Mouse (Mus musculus) forebrain, embryonic 15.5 days (tissue): Measurements from ENCODE around the gene Zfp51. TPM values are rescaled to one million over a fixed set of nuclear protein-coding genes. Genes with fewer than 3 reads are reported as not detected.
"Not testable (repeated sequence)": the region's sequence is repeated elsewhere in the genome, so short reads cannot be mapped to it uniquely, and the experiment has no call there.

Experiments
- ATAC-seq: fragments of 200-750 bp; cut with Nextera tagmentation; replicated peaks from 2 replicates; pipeline ENCODE4 v1.8.0; 2017; ENCODE audit warnings: mild to moderate bottlenecking, moderate TSS enrichment, moderate library complexity
- H3K27ac ChIP-seq: fragments of 300-500 bp; sonication (generic); replicated peaks from 2 replicates; pipeline ENCODE4 v1.5.1; 2015; ENCODE audit warnings: mild to moderate bottlenecking, inconsistent platforms
- H3K27me3 ChIP-seq: fragments of 300-500 bp; sonication (generic); 2 replicates; pipeline ENCODE4 v1.6.1; 2015; ENCODE audit warnings: inconsistent platforms
- H3K36me3 ChIP-seq: fragments of 300-500 bp; sonication (generic); 2 replicates; pipeline ENCODE4 v1.6.1; 2015; ENCODE audit warnings: mild to moderate bottlenecking, inconsistent platforms
- H3K4me1 ChIP-seq: fragments of 300-500 bp; sonication (generic); 2 replicates; pipeline ENCODE4 v1.6.1; 2015; ENCODE audit warnings: inconsistent platforms
- H3K4me2 ChIP-seq: fragments of 300-500 bp; sonication (generic); replicated peaks from 2 replicates; pipeline ENCODE4 v1.6.1; 2015; ENCODE audit warnings: mild to moderate bottlenecking, inconsistent platforms
- H3K4me3 ChIP-seq: fragments of 300-500 bp; sonication (generic); 2 replicates; pipeline ENCODE4 v1.5.1; 2015; ENCODE audit warnings: mild to moderate bottlenecking, inconsistent platforms
- H3K9ac ChIP-seq: fragments of 300-500 bp; sonication (generic); replicated peaks from 2 replicates; pipeline ENCODE4 v1.6.1; 2015; ENCODE audit warnings: mild to moderate bottlenecking, inconsistent platforms
- H3K9me3 ChIP-seq: fragments of 300-500 bp; sonication (generic); 2 replicates; pipeline ENCODE4 v1.6.1; 2016; ENCODE audit warnings: inconsistent platforms
- WGBS: fragments of 180-500 bp; shearing (Covaris S2); methylation state at CpG from one replicate; pipeline ENCODE4 v1.1.7; 2015; ENCODE audit warnings: mixed read lengths; 5-methylcytosine and 5-hydroxymethylcytosine counted together
- polyA plus RNA-seq: library from polyadenylated mRNA; unstranded; fragments of >200 nt; fragmentation: Nextera tagmentation; extraction: Ambion mirVana; gene quantifications from 2 replicates; pipeline ENCODE4 v1.2.1, GENCODE M21; 2015

Gene Zfp51
- polyA plus RNA-seq, 1 experiment from 2014 or later = 12.5 TPM

- not testable (repeated sequence) for H3K9me3 ChIP-seq, ATAC-seq, H3K36me3 ChIP-seq, H3K4me2 ChIP-seq, H3K4me3 ChIP-seq, H3K27me3 ChIP-seq, H3K9ac ChIP-seq, H3K27ac ChIP-seq, H3K4me1 ChIP-seq
- WGBS = 91% methylated on average over 10 of the region's 10 CpGs
Measured at GRCm38 (mm10) chr17:21478103-21478777, 28.1 kb downstream of the Zfp51 start.

DNA sequence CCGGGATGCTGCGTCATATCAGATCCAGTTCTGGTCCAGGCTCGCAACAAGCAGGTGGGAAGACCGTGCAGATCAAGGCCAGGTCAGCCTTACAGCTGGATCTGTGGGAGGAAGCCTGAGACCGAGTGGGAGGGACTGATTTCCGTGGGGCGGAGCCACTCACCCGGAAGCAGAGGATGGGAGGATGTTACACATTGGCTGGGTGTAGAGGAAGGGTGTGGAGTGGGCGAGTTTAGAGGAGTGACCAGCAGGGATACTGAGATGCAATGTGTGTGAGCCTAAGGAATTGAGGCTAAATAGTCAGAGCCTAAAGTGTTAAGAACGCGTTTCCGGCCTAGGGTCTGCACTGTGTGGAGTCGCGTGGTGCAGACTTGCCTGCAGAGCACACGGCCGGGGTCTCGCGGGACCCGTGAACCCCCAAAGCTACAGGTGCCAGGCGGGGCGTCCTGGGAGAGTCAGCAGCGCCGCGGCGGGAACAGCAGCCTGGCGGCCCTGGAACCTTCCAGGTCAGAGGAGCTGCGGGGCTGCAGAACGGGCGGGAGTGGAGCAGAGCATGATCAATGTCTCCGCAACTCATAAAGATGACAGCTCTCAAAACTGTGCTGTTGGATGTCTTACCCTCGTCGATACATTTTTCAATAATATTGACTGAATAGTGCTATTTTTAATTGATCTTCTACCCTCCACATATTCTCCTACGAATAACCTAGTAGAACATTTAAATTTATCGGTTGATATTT, 38.8 kb downstream of the Zfp51 start, which contains the start of gene Zfp53:
Gene Zfp53 (plus strand): TSS at position 239 of the 740 bp plus-strand sequence.
- ATAC-seq = peak; percentile 99
- Histone ChIP-seq H3K4me2 (peak within 1 kb of the TSS; percentile 60), H3K36me3 (no peaks in the 10 kb centered on the region), H3K9me3 (no peaks in the 10 kb centered on the region), H3K4me3 (peak within 1 kb of the TSS; percentile 76), H3K9ac (peak within 1 kb of the TSS; percentile 66), H3K4me1 (peaks cover 8% of the 10 kb centered on the region), H3K27me3 (no peaks in the 10 kb centered on the region), H3K27ac (peak within 1 kb of the TSS; percentile 63)
- WGBS = under 1% methylated on average over 34 of the region's 34 CpGs

GRCm38 (mm10) chr17:21489500-21490001, 39.4 kb downstream of the Zfp51 start:
- no peaks in the 10 kb centered on the region for H3K27me3 ChIP-seq
- no peaks in the 10 kb centered on the region for H3K36me3 ChIP-seq
- peak overlapping the region; percentile 76 for H3K4me3 ChIP-seq
- H3K9me3 ChIP-seq = no peaks in the 10 kb centered on the region
- 0 out of 2 replicates have a peak overlapping the region, but pooled peaks have one; percentile 63 for H3K27ac ChIP-seq
- peak overlapping the region; percentile 60 for H3K4me2 ChIP-seq
- ATAC-seq = peak; percentile 17
- H3K4me1 ChIP-seq = peaks cover 8% of the 10 kb centered on the region
- WGBS = 20% methylated on average over 8 of the region's 8 CpGs
- H3K9ac ChIP-seq = peak overlapping the region; percentile 66

DNA sequence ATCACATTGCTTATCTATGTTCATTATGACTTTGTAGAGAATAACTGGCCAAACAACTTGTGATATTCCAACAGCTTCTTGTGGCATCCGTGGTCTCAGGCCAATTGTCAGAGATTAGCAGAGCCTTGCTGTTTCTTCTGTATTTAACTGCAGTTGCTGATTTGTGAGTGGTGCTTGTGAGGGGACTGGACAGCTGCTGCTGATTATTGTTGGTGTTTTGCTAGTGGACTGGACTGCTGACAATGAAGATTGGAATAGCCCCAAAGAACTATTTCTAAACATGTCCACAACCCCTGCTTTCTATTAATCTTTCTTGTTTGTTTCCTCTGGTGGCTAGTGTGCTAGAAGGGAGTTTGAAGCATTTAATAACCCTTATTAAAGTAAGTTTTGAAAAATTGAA, 51.2 kb downstream of the Zfp51 start:
- H3K36me3 ChIP-seq = peaks cover 9% of the 10 kb centered on the region
- H3K4me1 ChIP-seq = no peaks in the 10 kb centered on the region
- no peak overlapping the region for H3K4me3 ChIP-seq
- H3K27me3 ChIP-seq = no peaks in the 10 kb centered on the region
- no peak for ATAC-seq
- H3K9me3 ChIP-seq = no peaks in the 10 kb centered on the region
- H3K4me2 ChIP-seq = no peak overlapping the region
- H3K9ac ChIP-seq = no peak overlapping the region
- H3K27ac ChIP-seq = no peak overlapping the region
- 79% methylated on average over 1 of the region's 1 CpGs for WGBS

DNA sequence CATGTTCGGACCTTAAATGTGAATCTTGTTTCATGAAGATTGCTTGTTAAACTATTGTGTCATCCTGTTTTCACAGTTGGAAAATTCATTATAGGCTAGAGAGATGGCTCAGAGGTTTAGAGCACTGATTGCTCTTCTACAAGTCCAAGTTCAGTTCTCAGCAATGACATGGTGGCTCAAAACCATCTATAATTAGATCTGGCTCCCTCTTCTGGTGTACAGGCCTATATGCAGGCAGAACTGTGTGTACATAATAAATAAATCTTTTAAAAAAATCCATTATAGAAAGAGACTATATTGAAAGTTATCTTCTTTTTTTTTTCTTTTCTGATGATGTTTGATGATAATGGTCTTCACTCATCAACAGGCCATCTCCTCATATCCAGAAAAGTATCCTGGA, 54.4 kb downstream of the Zfp51 start:
- Histone ChIP-seq H3K36me3 (peaks cover 21% of the 10 kb centered on the region), H3K27ac (no peak overlapping the region), H3K4me3 (no peak overlapping the region), H3K27me3 (no peaks in the 10 kb centered on the region), H3K9me3 (no peaks in the 10 kb centered on the region), H3K4me1 (no peaks in the 10 kb centered on the region), H3K9ac (no peak overlapping the region), H3K4me2 (no peak overlapping the region)
- no peak for ATAC-seq
- 96% methylated on average over 1 of the region's 1 CpGs for WGBS

DNA sequence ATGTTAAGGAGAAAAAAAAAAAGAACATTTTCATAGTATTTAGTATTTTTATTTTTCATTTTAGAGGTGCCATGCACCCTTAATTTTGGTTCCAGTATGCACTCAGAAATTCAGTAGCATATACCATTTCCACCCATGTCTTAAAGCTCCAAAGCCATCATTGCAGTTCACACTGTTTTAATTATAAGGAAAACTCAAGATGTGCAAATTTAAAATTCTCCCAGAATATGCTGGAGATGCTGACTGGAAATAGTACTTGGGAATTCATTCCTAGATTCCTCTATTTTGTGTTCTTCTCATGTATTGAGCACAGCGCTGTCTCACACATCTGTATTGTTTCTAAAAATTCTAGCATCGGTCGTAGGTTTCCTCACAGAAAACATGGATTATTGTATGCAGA, 56.1 kb downstream of the Zfp51 start:
- no peak for ATAC-seq
- no peak overlapping the region for H3K4me3 ChIP-seq
- no peaks in the 10 kb centered on the region for H3K4me1 ChIP-seq
- H3K4me2 ChIP-seq = no peak overlapping the region
- peaks cover 22% of the 10 kb centered on the region for H3K36me3 ChIP-seq
- H3K9me3 ChIP-seq = no peaks in the 10 kb centered on the region
- no peak overlapping the region for H3K9ac ChIP-seq
- 93% methylated on average over 3 of the region's 3 CpGs for WGBS
- no peak overlapping the region for H3K27ac ChIP-seq
- no peaks in the 10 kb centered on the region for H3K27me3 ChIP-seq

GRCm38 (mm10) chr17:21509756-21510155, 59.6 kb downstream of the Zfp51 start:
- no peaks in the 10 kb centered on the region for H3K9me3 ChIP-seq
- ATAC-seq = no peak
- no peaks in the 10 kb centered on the region for H3K4me1 ChIP-seq
- H3K4me2 ChIP-seq = no peak overlapping the region
- H3K36me3 ChIP-seq = peaks cover 22% of the 10 kb centered on the region
- H3K27me3 ChIP-seq = no peaks in the 10 kb centered on the region
- no peak overlapping the region for H3K9ac ChIP-seq
- H3K27ac ChIP-seq = no peak overlapping the region
- H3K4me3 ChIP-seq = no peak overlapping the region

Other genes with a start within 250 kb of the Zfp51 start
- gene Vmn1r234, start 224.3 kb upstream of the Zfp51 start, polyA plus RNA-seq = not detected in 2 replicates
- not detected in 2 replicates for gene Vmn1r235, start 194.0 kb upstream of the Zfp51 start, polyA plus RNA-seq
- gene Vmn1r236, start 167.4 kb upstream of the Zfp51 start, polyA plus RNA-seq = not detected in 2 replicates
- gene Vmn1r237, start 138.5 kb upstream of the Zfp51 start, polyA plus RNA-seq = not detected in 2 replicates
- gene Zfp677, start 66.6 kb upstream of the Zfp51 start, polyA plus RNA-seq = 4.2 and 5.1 TPM in 2 replicates
- gene Zfp54, start 27.1 kb upstream of the Zfp51 start, polyA plus RNA-seq = 4.3 and 5.2 TPM in 2 replicates
- gene Zfp53, start 38.6 kb downstream of the Zfp51 start, polyA plus RNA-seq = 10.9 and 11.3 TPM in 2 replicates
- 2.0 and 2.4 TPM in 2 replicates for gene Zfp52, start 85.2 kb downstream of the Zfp51 start, polyA plus RNA-seq
- 18.6 and 19.5 TPM in 2 replicates for gene Zfp948, start 116.6 kb downstream of the Zfp51 start, polyA plus RNA-seq
- 10.3 and 11.9 TPM in 2 replicates for gene Zfp983, start 200.2 kb downstream of the Zfp51 start, polyA plus RNA-seq
- 14.7 and 14.8 TPM in 2 replicates for gene Gm10226, start 241.5 kb downstream of the Zfp51 start, polyA plus RNA-seq